Mouse (Mus musculus) heart, embryonic 11.5 days (tissue): ENCODE measurements at regions not wholly inside any gene's neighbourhood (a gene's known extent, or its start where the extent isn't known, plus 50 kb on each side); places are given as distances from the start of the nearest gene placed in this dataset.

Experiments used
- ATAC-seq: fragments of 200-750 bp; cut with Nextera tagmentation; replicated peaks from 2 replicates; pipeline ENCODE4 v1.8.0; 2017; ENCODE audit warnings: moderate library complexity; ENCODE audit not compliant: insufficient number of reproducible peaks, low FRiP score, low TSS enrichment
- H3K27ac ChIP-seq: fragments of 300-500 bp; sonication (generic); 2 replicates; pipeline ENCODE4 v1.5.1; 2014; ENCODE audit warnings: mild to moderate bottlenecking, low read depth, low read length
- H3K27me3 ChIP-seq: fragments of 300-500 bp; sonication (generic); 2 replicates; pipeline ENCODE4 v1.6.1; 2014; ENCODE audit warnings: mild to moderate bottlenecking, low read length, mixed read lengths; ENCODE audit not compliant: control insufficient read depth, insufficient read depth
- H3K36me3 ChIP-seq: fragments of 300-500 bp; sonication (generic); 2 replicates; pipeline ENCODE4 v1.6.1; 2014; ENCODE audit warnings: mild to moderate bottlenecking, low read length, moderate library complexity, mixed read lengths; ENCODE audit not compliant: control insufficient read depth, insufficient read depth
- H3K4me1 ChIP-seq: fragments of 300-500 bp; sonication (generic); 2 replicates; pipeline ENCODE4 v1.6.1; 2014; ENCODE audit warnings: low read length; ENCODE audit not compliant: control insufficient read depth, insufficient read depth
- H3K4me2 ChIP-seq: fragments of 300-500 bp; sonication (generic); 2 replicates; pipeline ENCODE4 v1.6.1; 2014; ENCODE audit warnings: mild to moderate bottlenecking, moderate library complexity
- H3K4me3 ChIP-seq: fragments of 300-500 bp; sonication (generic); 2 replicates; pipeline ENCODE4 v1.5.1; 2014; ENCODE audit warnings: low read depth, low read length
- H3K9ac ChIP-seq: fragments of 300-500 bp; sonication (generic); 2 replicates; pipeline ENCODE4 v1.6.1; 2014; ENCODE audit warnings: mild to moderate bottlenecking, low read depth, low read length, moderate library complexity
- H3K9me3 ChIP-seq: fragments of 300-500 bp; sonication (generic); replicated peaks from 2 replicates; pipeline ENCODE4 v1.6.1; 2016; ENCODE audit warnings: low read length; ENCODE audit not compliant: control insufficient read depth
- WGBS: fragments of 180-500 bp; shearing (Covaris S2); extraction: QIAGEN DNeasy Blood & Tissue Kit; methylation state at CpG from one replicate; pipeline ENCODE4 v1.1.7; 2014; ENCODE audit not compliant: insufficient replicate concordance; 5-methylcytosine and 5-hydroxymethylcytosine counted together

GRCm38 (mm10) chr9:35346378-35346777, 74.5 kb upstream of the Cdon start:
- ATAC-seq, result no peak; the same call in 1 of the 2 replicates
- Histone ChIP-seq H3K4me1 (peaks cover 26% of the 10 kb centered on the region), H3K27me3 (no peaks in the 10 kb centered on the region), H3K9me3 (no peaks in the 10 kb centered on the region), H3K9ac (no peak overlapping the region), H3K4me3 (no peak overlapping the region), H3K36me3 (no peaks in the 10 kb centered on the region), H3K4me2 (no peak overlapping the region), H3K27ac (no peak overlapping the region)
- 15% methylated on average over 5 of the region's 5 CpGs for WGBS

GRCm38 (mm10) chr9:35350046-35350552, 70.8 kb upstream of the Cdon start:
- H3K36me3 ChIP-seq, result no peaks in the 10 kb centered on the region
- no peak for ATAC-seq
- peaks cover 12% of the 10 kb centered on the region for H3K4me1 ChIP-seq
- no peak overlapping the region for H3K4me3 ChIP-seq
- 81% methylated on average over 2 of the region's 2 CpGs for WGBS
- no peak overlapping the region for H3K4me2 ChIP-seq
- H3K27ac ChIP-seq, result no peak overlapping the region
- no peak overlapping the region for H3K9ac ChIP-seq
- no peaks in the 10 kb centered on the region for H3K27me3 ChIP-seq
- no peaks in the 10 kb centered on the region for H3K9me3 ChIP-seq

- Histone ChIP-seq H3K36me3 (no peaks in the 10 kb centered on the region), H3K4me1 (peaks cover 9% of the 10 kb centered on the region), H3K9me3 (no peaks in the 10 kb centered on the region), H3K4me2 (no peak overlapping the region), H3K27me3 (no peaks in the 10 kb centered on the region), H3K4me3 (no peak overlapping the region), H3K9ac (no peak overlapping the region), H3K27ac (no peak overlapping the region)
- no peak for ATAC-seq
- 61% methylated on average over 5 of the region's 5 CpGs for WGBS
Observed at GRCm38 (mm10) chr9:35351576-35351975, 69.4 kb upstream of the Cdon start.

- Histone ChIP-seq H3K4me1 (peaks cover 11% of the 10 kb centered on the region), H3K27me3 (no peaks in the 10 kb centered on the region), H3K9ac (no peak overlapping the region), H3K4me2 (no peak overlapping the region), H3K9me3 (no peaks in the 10 kb centered on the region), H3K4me3 (no peak overlapping the region), H3K27ac (no peak overlapping the region), H3K36me3 (no peaks in the 10 kb centered on the region)
- ATAC-seq, result peak; percentile 55
- 49% methylated on average over 7 of the region's 7 CpGs for WGBS
Observed at GRCm38 (mm10) chr9:35354652-35355130, 66.2 kb upstream of the Cdon start.

GRCm38 (mm10) chr9:35359699-35360098, 61.2 kb upstream of the Cdon start:
- Histone ChIP-seq H3K27me3 (no peaks in the 10 kb centered on the region), H3K4me2 (no peak overlapping the region), H3K9ac (no peak overlapping the region), H3K9me3 (no peaks in the 10 kb centered on the region), H3K4me3 (no peak overlapping the region), H3K36me3 (no peaks in the 10 kb centered on the region), H3K4me1 (peaks cover 27% of the 10 kb centered on the region), H3K27ac (no peak overlapping the region)
- WGBS, result 33% methylated on average over 6 of the region's 6 CpGs
- ATAC-seq, result no peak

- Histone ChIP-seq H3K9ac (0 out of 2 replicates have a peak overlapping the region, but pooled peaks have one; percentile 28), H3K4me3 (no peak overlapping the region), H3K4me2 (peak overlapping the region; percentile 6; the same call in 1 of the 2 replicates), H3K9me3 (no peaks in the 10 kb centered on the region), H3K36me3 (no peaks in the 10 kb centered on the region), H3K4me1 (peaks cover 23% of the 10 kb centered on the region), H3K27me3 (no peaks in the 10 kb centered on the region), H3K27ac (peak overlapping the region; percentile 66)
- ATAC-seq, result no peak
- 21% methylated on average over 6 of the region's 6 CpGs for WGBS
Observed at GRCm38 (mm10) chr9:35360139-35361100, 60.5 kb upstream of the Cdon start.

GRCm38 (mm10) chr9:35361432-35361831, 59.5 kb upstream of the Cdon start:
- no peak for ATAC-seq
- Histone ChIP-seq H3K36me3 (no peaks in the 10 kb centered on the region), H3K9me3 (no peaks in the 10 kb centered on the region), H3K27me3 (no peaks in the 10 kb centered on the region), H3K9ac (no peak overlapping the region), H3K4me1 (peaks cover 23% of the 10 kb centered on the region), H3K27ac (no peak overlapping the region), H3K4me3 (no peak overlapping the region), H3K4me2 (no peak overlapping the region)
- WGBS, result 57% methylated on average over 4 of the region's 4 CpGs

- Histone ChIP-seq H3K4me3 (no peak overlapping the region), H3K4me1 (peaks cover 23% of the 10 kb centered on the region), H3K4me2 (no peak overlapping the region), H3K9ac (no peak overlapping the region), H3K36me3 (no peaks in the 10 kb centered on the region), H3K27me3 (no peaks in the 10 kb centered on the region), H3K27ac (no peak overlapping the region), H3K9me3 (no peaks in the 10 kb centered on the region)
- no peak for ATAC-seq
- WGBS, result 56% methylated on average over 7 of the region's 7 CpGs
Observed at GRCm38 (mm10) chr9:35362276-35362675, 58.7 kb upstream of the Cdon start.
